Mouse (Mus musculus) heart, adult 2 months (tissue): ENCODE measurements around the gene Abcg4. TPM values are rescaled to one million over a fixed set of nuclear protein-coding genes. Genes with fewer than 3 reads are reported as not detected.
A peak's percentile ranks its signal among the peaks of the same experiment; 100 is the strongest.
"Not testable (repeated sequence)": the region's sequence is repeated elsewhere in the genome, so short reads cannot be mapped to it uniquely, and the experiment has no call there.

ENCODE experiments used
- DNase-seq, 2 experiments: peaks; one replicate each; pipeline ENCODE4 v3.0.0; 2021
- H3K27ac ChIP-seq: fragments of 200-600 bp; 2 replicates; pipeline ENCODE4 v1.8.1; 2022
- H3K27me3 ChIP-seq: fragments of 200-500 bp; 2 replicates; pipeline ENCODE4 v1.6.1; 2012; ENCODE audit warnings: mild to moderate bottlenecking, low read length, inconsistent platforms, mixed read lengths; ENCODE audit not compliant: control insufficient read depth, insufficient read depth
- H3K36me3 ChIP-seq: fragments of 200-500 bp; 2 replicates; pipeline ENCODE4 v1.6.1; 2012; ENCODE audit warnings: low read length, inconsistent platforms; ENCODE audit not compliant: control insufficient read depth, insufficient read depth
- H3K4me1 ChIP-seq: fragments of 200-500 bp; 2 replicates; pipeline ENCODE4 v1.6.1; 2011; ENCODE audit warnings: low read length; ENCODE audit not compliant: control insufficient read depth, insufficient read depth
- H3K4me3 ChIP-seq: fragments of 200-600 bp; 2 replicates; pipeline ENCODE4 v1.8.1; 2022
- H3K79me2 ChIP-seq: fragments of 200-500 bp; replicated peaks from 2 replicates; pipeline ENCODE4 v1.6.1; 2012; ENCODE audit warnings: mild to moderate bottlenecking, inconsistent platforms, low read length, moderate library complexity, mixed read lengths; ENCODE audit not compliant: control insufficient read depth, insufficient read depth
- H3K9ac ChIP-seq: fragments of 200-500 bp; 2 replicates; pipeline ENCODE4 v1.6.1; 2012; ENCODE audit warnings: low read depth, mild to moderate bottlenecking, control low read depth, inconsistent platforms, low read length, mixed read lengths
- CTCF ChIP-seq: fragments of 200-600 bp; IDR thresholded peaks from 2 replicates; pipeline ENCODE4 v1.8.1; 2022; ENCODE audit warnings: antibody characterized with exemption, mild to moderate bottlenecking, moderate library complexity
- EP300 ChIP-seq: fragments of 200-500 bp; IDR thresholded peaks from 2 replicates; pipeline ENCODE4 v1.6.1; 2011; ENCODE audit warnings: low read depth, low read length, control low read depth; ENCODE audit not compliant: insufficient read depth
- POLR2A ChIP-seq: fragments of 200-500 bp; IDR thresholded peaks from 2 replicates; pipeline ENCODE4 v1.6.1; 2011; ENCODE audit warnings: mild to moderate bottlenecking, low read depth, low read length, control low read depth; ENCODE audit not compliant: insufficient read depth
- WGBS: fragments of 180-500 bp; shearing (Covaris S2); methylation state at CpG from one replicate; pipeline ENCODE4 v1.1.7; 2018; 5-methylcytosine and 5-hydroxymethylcytosine counted together
- intact Hi-C: fragments of 180-260 bp; cut with DNase I; formaldehyde crosslinking; loops from one replicate; pipeline ENCODE4 v1.15.1; 2025
- long read RNA-seq: library from polyadenylated mRNA; stranded (forward); transcript quantifications from one replicate; pipeline ENCODE4 v2.0.0, GENCODE M21; 2021
- polyA plus RNA-seq: library from polyadenylated mRNA; depleted of rRNA; stranded (reverse); fragments of >200 nt; gene quantifications from 2 replicates; pipeline ENCODE4 v1.2.3, GENCODE M21; 2012; rRNA removed
- total RNA-seq, 2 experiments: library from RNA; stranded (reverse); gene quantifications; 2 replicates each; pipeline ENCODE4 v1.2.3; 2021

Abcg4 gene
- total RNA-seq (under 1 TPM; 0.42 to 0.75 TPM), polyA plus RNA-seq (1.9 and 2.1 TPM in 2 replicates)
- long read RNA-seq, partial matches to known transcripts = 0 of 1 reads
- long read RNA-seq, other reads (novel, unspliced or antisense) = 0 of 1 reads

DNA sequence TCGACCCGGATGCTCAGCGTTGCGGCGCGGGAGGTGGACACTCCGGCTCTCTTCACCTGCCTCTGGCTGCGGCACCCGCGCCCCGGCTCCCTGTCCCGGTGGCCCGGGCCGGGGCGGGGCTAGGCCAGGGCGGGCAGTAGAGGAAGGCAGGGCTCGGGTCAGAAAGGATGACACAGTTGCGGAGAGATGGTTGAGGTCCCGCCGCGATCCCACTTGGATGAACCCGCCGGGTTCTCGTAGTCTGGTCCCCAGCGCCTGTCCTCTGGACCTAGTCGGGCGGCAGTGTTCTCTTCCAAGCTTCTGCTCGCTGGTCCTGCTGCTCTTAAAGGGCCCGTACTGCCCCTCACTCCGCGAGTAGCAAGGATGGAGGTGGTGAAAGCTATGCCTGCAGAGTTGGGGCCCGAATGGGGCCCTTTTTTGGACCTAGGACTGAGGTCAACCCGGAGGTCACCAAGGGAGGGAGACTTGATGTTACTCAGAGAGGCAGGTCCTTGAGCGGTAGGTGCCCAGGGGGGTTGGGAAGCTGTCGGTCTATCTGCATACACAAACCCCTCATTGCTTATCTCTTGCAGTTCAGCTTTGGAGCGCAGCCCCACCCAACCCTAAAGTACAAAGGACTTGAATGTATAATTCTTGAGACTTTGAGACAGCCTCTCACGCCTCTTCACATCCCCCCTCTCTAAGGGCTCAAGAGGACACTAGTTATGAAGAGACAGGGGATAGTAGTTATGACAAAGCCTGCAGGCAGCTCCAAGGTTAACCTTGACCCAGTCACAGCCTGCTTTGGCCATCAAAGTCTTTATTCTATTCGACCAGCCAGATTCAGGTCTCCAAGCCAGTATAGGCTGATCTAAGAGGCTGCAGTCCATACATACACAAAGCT lies at the start of gene Abcg4:
Abcg4 (minus strand) TSS at position 540 of the 883 bp plus-strand sequence.
- intact Hi-C loops = no loop called here
- Histone ChIP-seq H3K27me3 (peaks cover 11% of the 10 kb centered on the region; the same call in 1 of the 2 replicates), H3K9ac (peak within 1 kb of the TSS; percentile 40), H3K36me3 (no peaks in the 10 kb centered on the region), H3K27ac (no peak within 1 kb of the TSS), H3K4me3 (peak within 1 kb of the TSS; percentile 46), H3K79me2 (no peaks in the 10 kb centered on the region), H3K4me1 (peaks cover 3% of the 10 kb centered on the region; the same call in 1 of the 2 replicates)
- WGBS = 2% methylated on average over 38 of the region's 38 CpGs
- TF ChIP-seq EP300 = no peak
- TF ChIP-seq CTCF = no peak
- TF ChIP-seq POLR2A = no peak
- peak; percentile 30 to 47 for DNase-seq

- Histone ChIP-seq H3K27ac (no peak overlapping the region), H3K4me3 (no peak overlapping the region), H3K9ac (no peak overlapping the region), H3K36me3 (no peaks in the 10 kb centered on the region; the same call in 1 of the 2 replicates), H3K79me2 (peaks cover 2% of the 10 kb centered on the region; the same call in 1 of the 2 replicates), H3K27me3 (no peaks in the 10 kb centered on the region), H3K4me1 (peaks cover 1% of the 10 kb centered on the region)
- no peak for TF ChIP-seq POLR2A
- TF ChIP-seq EP300 = no peak
- 61% methylated on average over 9 of the region's 9 CpGs for WGBS
- intact Hi-C loops = no loop called here
- no peak for DNase-seq
Measured at GRCm38 (mm10) chr9:44337436-44338169, 49.2 kb upstream of the Abcg4 start.

DNA sequence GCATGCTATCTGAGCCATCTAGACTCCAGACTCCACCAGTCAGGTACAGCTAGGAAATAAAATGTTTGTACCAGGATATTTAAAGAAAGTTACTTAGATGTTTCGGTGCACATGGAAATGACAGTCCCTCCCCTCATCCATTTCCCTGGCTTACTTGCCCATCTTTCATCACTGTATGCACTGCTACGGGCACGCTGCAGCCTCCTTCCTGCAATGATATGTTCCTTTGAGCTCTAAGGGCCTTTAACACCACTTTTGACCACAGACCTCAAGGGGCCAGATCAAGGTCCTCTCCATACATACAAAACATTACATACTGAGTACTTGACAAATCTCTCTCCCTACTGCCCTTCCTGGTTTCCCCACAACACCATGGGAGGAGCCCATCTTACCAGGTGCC lies 48.5 kb upstream of the Abcg4 start:
- DNase-seq = no peak
- Histone ChIP-seq H3K36me3 (no peaks in the 10 kb centered on the region; the same call in 1 of the 2 replicates), H3K9ac (no peak overlapping the region), H3K4me1 (peaks cover 1% of the 10 kb centered on the region), H3K27ac (no peak overlapping the region), H3K79me2 (peaks cover 2% of the 10 kb centered on the region; the same call in 1 of the 2 replicates), H3K27me3 (no peaks in the 10 kb centered on the region), H3K4me3 (no peak overlapping the region)
- TF ChIP-seq CTCF (no peak), POLR2A (no peak), EP300 (no peak)
- WGBS = 75% methylated on average over 3 of the region's 3 CpGs
- intact Hi-C loops = no loop called here

GRCm38 (mm10) chr9:44336513-44336912 lies 48.1 kb upstream of the Abcg4 start:
- H3K79me2 ChIP-seq, H3K27me3 ChIP-seq, H3K36me3 ChIP-seq, H3K27ac ChIP-seq, H3K4me3 ChIP-seq, H3K9ac ChIP-seq, intact Hi-C loops, DNase-seq, H3K4me1 ChIP-seq: not testable (repeated sequence)
- 43% methylated on average over 4 of the region's 4 CpGs for WGBS

DNA sequence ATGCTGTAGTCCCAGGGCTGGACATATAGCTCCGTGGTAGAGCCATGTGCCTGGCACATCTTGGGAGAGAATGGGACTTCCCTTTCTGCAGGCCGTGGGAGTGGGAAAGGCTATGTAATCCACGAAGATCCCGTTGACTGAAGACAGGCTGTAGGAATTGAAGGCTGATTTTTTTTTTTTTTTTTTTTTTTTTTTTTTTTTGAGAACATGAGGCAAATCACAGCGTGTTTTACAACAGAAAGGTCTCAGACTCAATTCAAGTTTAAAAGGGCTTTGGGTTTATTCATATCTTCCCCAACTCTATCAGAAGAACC lies 47.6 kb upstream of the Abcg4 start:
- Histone ChIP-seq H3K27ac (no peak overlapping the region; the same call in 1 of the 2 replicates), H3K4me3 (peak overlapping the region; percentile 66), H3K79me2 (peaks cover 2% of the 10 kb centered on the region; the same call in 1 of the 2 replicates), H3K36me3 (no peaks in the 10 kb centered on the region; the same call in 1 of the 2 replicates), H3K27me3 (no peaks in the 10 kb centered on the region), H3K9ac (no peak overlapping the region), H3K4me1 (peaks cover 1% of the 10 kb centered on the region)
- no peak for DNase-seq
- WGBS = 15% methylated on average over 5 of the region's 5 CpGs
- no peak for TF ChIP-seq EP300
- TF ChIP-seq CTCF = no peak
- no peak for TF ChIP-seq POLR2A
- intact Hi-C loops = no loop called here
